Mouse (Mus musculus) ES-Bruce4 (cell line): ENCODE results near the gene Ftsj3. TPM values are rescaled to one million over a fixed set of nuclear protein-coding genes. Genes with fewer than 3 reads are reported as not detected.
"Not testable (repeated sequence)": the region's sequence is repeated elsewhere in the genome, so short reads cannot be mapped to it uniquely, and the experiment has no call there.

ENCODE experiments used
- H3K27ac ChIP-seq: 2 replicates; pipeline ENCODE4 v1.5.1; 2012; ENCODE audit warnings: low read length, inconsistent platforms; ENCODE audit not compliant: insufficient read depth
- H3K27me3 ChIP-seq: 2 replicates; pipeline ENCODE4 v1.6.1; 2012; ENCODE audit warnings: mild to moderate bottlenecking, low read length, inconsistent platforms; ENCODE audit not compliant: control insufficient read depth, poor library complexity, insufficient read depth, severe bottlenecking
- H3K36me3 ChIP-seq: 2 replicates; pipeline ENCODE4 v1.6.1; 2012; ENCODE audit warnings: inconsistent platforms, mild to moderate bottlenecking, low read length, moderate library complexity; ENCODE audit not compliant: control insufficient read depth, poor library complexity, insufficient read depth, severe bottlenecking
- H3K4me1 ChIP-seq: one replicate; pipeline ENCODE4 v1.8.1; 2011; ENCODE audit warnings: low read length; ENCODE audit not compliant: control insufficient read depth, insufficient read depth
- H3K4me3 ChIP-seq: 2 replicates; pipeline ENCODE4 v1.5.1; 2011; ENCODE audit warnings: low read depth, mild to moderate bottlenecking, low read length
- H3K9ac ChIP-seq: 2 replicates; pipeline ENCODE4 v1.6.1; 2012; ENCODE audit warnings: low read depth, mild to moderate bottlenecking, inconsistent platforms; ENCODE audit not compliant: poor library complexity, severe bottlenecking
- H3K9me3 ChIP-seq: replicated peaks from 2 replicates; pipeline ENCODE4 v1.6.1; 2012; ENCODE audit warnings: mild to moderate bottlenecking, low read length, inconsistent platforms; ENCODE audit not compliant: control insufficient read depth, poor library complexity, insufficient read depth, severe bottlenecking
- CTCF ChIP-seq: IDR thresholded peaks from one replicate; pipeline ENCODE4 v1.8.1; 2011; ENCODE audit warnings: low read depth, low read length
- EP300 ChIP-seq: IDR thresholded peaks from 2 replicates; pipeline ENCODE4 v1.6.1; 2011; ENCODE audit warnings: low read depth, low read length; ENCODE audit not compliant: insufficient read depth
- POLR2A ChIP-seq: IDR thresholded peaks from one replicate; pipeline ENCODE4 v1.8.1; 2011; ENCODE audit warnings: low read length; ENCODE audit not compliant: insufficient read depth
- polyA plus RNA-seq: library from polyadenylated mRNA; stranded (reverse); fragments of >200 nt; gene quantifications from 2 replicates; pipeline ENCODE4 v1.2.4, GENCODE M21; 2011; ENCODE audit warnings: low read depth; ENCODE audit not compliant: missing spikeins, insufficient read depth, insufficient read length

Ftsj3 gene
- polyA plus RNA-seq, 1 experiment, result 156 TPM

DNA sequence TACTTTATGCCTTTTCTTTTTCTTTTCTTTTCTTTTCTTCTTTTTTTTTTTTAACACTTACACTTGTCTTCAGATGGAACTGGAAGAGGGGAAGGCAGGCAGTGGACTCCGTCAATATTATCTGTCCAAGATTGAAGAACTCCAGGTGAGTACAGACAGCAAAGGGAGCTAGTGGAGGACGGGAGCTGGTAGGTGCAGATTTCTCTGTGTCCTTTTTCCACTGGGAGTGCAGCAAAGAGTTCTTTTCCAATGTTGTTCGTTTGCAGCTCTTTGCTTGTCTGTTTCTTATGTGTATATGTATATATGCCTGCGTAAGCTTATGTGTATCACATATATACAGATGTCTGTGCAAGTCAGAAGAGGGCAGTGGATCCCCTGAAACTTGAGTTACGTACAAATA is 896 bp upstream of the Ftsj3 start:
- Histone ChIP-seq H3K27me3 (no peaks in the 10 kb centered on the region), H3K4me3 (peak overlapping the region; percentile 63), H3K9me3 (no peaks in the 10 kb centered on the region), H3K27ac (no peak overlapping the region), H3K4me1 (no peaks in the 10 kb centered on the region), H3K9ac (peak overlapping the region; percentile 78), H3K36me3 (peaks cover 51% of the 10 kb centered on the region)
- TF ChIP-seq CTCF (no peak), EP300 (no peak), POLR2A (no peak)

DNA sequence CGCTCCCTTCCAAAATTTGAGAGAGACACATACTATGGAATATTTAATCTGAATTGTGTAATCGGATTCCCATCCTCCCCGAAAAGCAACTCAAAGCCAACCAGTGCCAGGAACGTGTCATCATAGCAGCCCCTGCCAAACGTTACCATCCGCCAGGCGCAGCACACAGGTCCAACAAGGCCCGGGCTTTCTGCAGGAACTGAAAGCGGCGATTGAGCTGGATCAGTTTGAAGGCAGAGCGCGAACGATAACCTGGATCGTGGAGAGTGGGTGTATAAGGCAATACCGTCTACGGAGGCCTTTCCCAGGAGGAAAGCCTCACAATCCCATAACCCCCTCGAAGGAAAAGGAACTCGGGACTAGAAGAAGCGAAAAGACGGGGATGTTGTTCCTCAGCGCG is 705 bp downstream of the Ftsj3 start:
- H3K4me1 ChIP-seq, result no peaks in the 10 kb centered on the region
- peaks cover 55% of the 10 kb centered on the region for H3K36me3 ChIP-seq
- peak overlapping the region; percentile 15; the same call in 1 of the 2 replicates for H3K27ac ChIP-seq
- H3K9me3 ChIP-seq, result no peaks in the 10 kb centered on the region
- H3K27me3 ChIP-seq, result no peaks in the 10 kb centered on the region
- peak overlapping the region; percentile 78 for H3K9ac ChIP-seq
- H3K4me3 ChIP-seq, result peak overlapping the region; percentile 91
- TF ChIP-seq EP300 (no peak), POLR2A (no peak), CTCF (no peak)

DNA sequence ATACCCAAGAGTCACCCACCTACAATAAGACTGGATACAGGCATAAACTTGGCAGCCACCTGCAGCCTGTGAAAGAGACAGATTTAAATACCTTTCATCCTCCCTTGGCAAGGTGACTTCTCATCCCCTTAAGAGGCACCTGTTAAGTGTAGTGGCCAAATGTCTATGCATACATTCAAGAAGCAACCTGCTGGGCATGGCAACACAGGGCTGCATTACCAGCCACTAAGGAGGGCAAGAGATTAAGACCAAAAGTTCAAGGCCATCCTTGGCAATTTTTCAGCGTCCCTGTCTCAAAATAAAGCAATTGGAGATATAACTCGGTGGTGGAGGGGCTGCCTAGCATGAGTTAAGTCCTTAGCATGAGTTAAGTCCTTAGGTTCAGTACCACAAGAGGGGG is 1.1 kb downstream of the Ftsj3 start:
- peak overlapping the region; percentile 91 for H3K4me3 ChIP-seq
- no peaks in the 10 kb centered on the region for H3K9me3 ChIP-seq
- TF ChIP-seq CTCF (no peak), EP300 (no peak), POLR2A (no peak)
- no peaks in the 10 kb centered on the region for H3K4me1 ChIP-seq
- H3K36me3 ChIP-seq, result peaks cover 59% of the 10 kb centered on the region
- H3K27ac ChIP-seq, result no peak overlapping the region
- H3K9ac ChIP-seq, result peak overlapping the region; percentile 78
- H3K27me3 ChIP-seq, result no peaks in the 10 kb centered on the region

DNA sequence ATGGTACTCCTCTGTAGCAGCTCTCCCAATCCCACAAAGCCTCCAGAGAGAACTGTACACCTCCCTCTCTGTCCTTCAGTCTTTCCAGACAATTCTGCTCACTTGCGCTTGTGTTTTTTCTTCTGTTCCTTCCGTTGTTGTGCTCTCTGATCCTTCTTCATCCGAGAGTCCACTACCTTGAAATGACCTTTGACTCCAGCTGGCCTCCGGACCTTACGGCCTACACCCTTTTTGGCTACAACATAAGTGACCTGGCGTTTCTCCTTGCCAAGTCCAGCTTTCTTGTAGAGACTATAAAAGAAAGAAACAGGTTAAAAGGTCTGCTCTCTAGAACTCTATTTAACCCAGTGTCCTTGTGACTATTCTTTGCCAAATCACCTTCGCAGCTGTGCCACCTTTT is 6.6 kb downstream of the Ftsj3 start:
- no peaks in the 10 kb centered on the region for H3K27me3 ChIP-seq
- H3K9me3 ChIP-seq, result peaks cover 6% of the 10 kb centered on the region
- H3K9ac ChIP-seq, result no peak overlapping the region
- H3K4me1 ChIP-seq, result no peaks in the 10 kb centered on the region
- no peak overlapping the region for H3K4me3 ChIP-seq
- H3K36me3 ChIP-seq, result peaks cover 96% of the 10 kb centered on the region
- TF ChIP-seq EP300 (no peak), CTCF (no peak), POLR2A (no peak)
- H3K27ac ChIP-seq, result no peak overlapping the region

DNA sequence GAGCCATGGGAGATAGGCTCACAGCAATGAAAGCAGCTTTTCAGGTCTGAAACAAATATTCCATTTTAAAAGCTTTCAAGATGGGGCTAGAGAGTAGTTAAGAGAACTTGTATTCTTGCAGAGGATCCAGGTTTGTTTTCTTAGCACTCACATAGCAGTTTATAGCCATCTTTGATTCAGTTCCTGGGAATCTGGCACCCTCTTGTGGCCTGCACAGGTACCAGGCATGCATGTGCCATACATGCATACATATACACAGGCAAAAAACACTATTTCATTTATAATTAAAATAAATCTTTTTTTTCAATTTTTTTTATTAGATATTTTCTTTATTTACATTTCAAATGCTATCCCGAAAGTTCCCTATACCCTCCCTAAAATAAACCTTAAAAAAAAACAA is 9.0 kb downstream of the Ftsj3 start:
- Histone ChIP-seq H3K27me3 (no peaks in the 10 kb centered on the region), H3K9ac (no peak overlapping the region), H3K4me3 (no peak overlapping the region), H3K36me3 (peaks cover 91% of the 10 kb centered on the region), H3K27ac (no peak overlapping the region), H3K9me3 (peaks cover 6% of the 10 kb centered on the region), H3K4me1 (no peaks in the 10 kb centered on the region)
- peak; percentile 24 for TF ChIP-seq CTCF
- TF ChIP-seq POLR2A, result no peak
- no peak for TF ChIP-seq EP300

DNA sequence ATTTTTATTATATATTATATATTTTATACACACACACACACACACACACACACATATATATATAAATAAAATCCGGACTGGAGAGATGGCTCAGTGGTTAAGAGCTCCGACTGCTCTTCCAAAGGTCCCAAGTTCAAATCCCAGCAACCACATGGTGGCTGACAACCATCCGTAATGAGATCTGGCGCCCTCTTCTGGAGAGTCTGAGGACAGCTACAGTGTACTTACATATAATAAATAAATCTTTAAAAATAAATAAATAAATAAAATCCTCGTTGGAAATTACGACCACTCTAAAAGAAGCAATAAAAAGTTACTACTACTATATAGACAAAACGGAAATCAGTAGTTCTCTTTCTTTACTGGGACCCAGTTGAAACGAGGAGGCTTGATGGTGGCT is 21.9 kb downstream of the Ftsj3 start:
- H3K36me3 ChIP-seq, result peaks cover 60% of the 10 kb centered on the region
- H3K9me3 ChIP-seq, H3K27ac ChIP-seq, H3K9ac ChIP-seq, H3K27me3 ChIP-seq, H3K4me1 ChIP-seq, H3K4me3 ChIP-seq: not testable (repeated sequence)

DNA sequence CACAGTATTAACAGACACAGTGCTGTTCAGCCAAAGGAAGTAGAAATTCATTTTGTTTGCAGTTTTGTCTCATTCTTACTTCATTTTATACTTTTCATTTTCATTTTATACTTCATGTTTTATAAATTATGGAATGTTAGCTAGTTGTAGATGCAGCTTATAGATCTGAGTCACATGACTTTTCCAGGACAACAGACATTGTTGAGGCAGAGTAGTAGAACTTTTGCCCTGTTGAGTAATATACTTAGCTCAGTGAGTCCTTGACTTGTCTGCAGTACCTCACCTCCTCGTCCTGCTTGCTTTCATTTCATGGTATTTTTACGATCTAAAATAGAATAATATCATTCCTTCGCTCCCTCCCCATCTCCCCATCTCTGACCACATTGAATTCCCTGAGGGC is 35.3 kb downstream of the Ftsj3 start:
- no peak overlapping the region for H3K4me3 ChIP-seq
- no peak overlapping the region for H3K9ac ChIP-seq
- H3K27me3 ChIP-seq, result no peaks in the 10 kb centered on the region
- peaks cover 14% of the 10 kb centered on the region for H3K36me3 ChIP-seq
- TF ChIP-seq POLR2A (no peak), CTCF (no peak), EP300 (no peak)
- no peaks in the 10 kb centered on the region for H3K4me1 ChIP-seq
- H3K27ac ChIP-seq, result no peak overlapping the region
- H3K9me3 ChIP-seq, result no peaks in the 10 kb centered on the region
